Mouse (Mus musculus) cerebellum, adult 8-10 months (tissue): ENCODE data around the gene Adam11.
A peak's percentile ranks its signal among the peaks of the same experiment; 100 is the strongest.

Experiments used
- DNase-seq: peaks from one replicate; pipeline ENCODE4 v3.0.0; 2022

Gene Adam11

DNA sequence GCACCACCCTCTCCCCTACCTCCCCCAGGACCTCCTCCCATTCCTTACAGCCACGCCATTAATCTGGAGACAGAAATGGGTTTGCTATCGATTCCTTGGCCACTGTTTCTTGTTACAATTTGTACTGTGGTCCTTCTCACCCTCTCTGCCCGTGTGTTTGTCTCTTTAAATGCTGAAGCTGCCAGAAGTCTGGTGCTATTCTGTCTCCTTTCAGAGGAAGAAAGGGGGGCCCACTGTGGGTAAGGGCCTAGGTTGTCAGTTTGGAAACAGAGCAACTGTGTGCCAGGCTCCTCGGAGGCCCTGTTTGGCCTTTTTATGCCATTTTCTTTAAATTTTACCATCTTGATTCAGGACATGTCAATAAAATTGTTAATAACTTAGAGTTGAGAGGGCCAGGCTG, 6.8 kb upstream of the Adam11 start:
- no peak for DNase-seq

GRCm38 (mm10) chr11:102755391-102755790, 5.8 kb upstream of the Adam11 start:
- DNase-seq, result peak; percentile 18

- no peak for DNase-seq
These were observed 2.3 kb upstream of the Adam11 start for GRCm38 (mm10) chr11:102758977-102759376.

GRCm38 (mm10) chr11:102760805-102761308, 382 bp upstream of the Adam11 start:
- DNase-seq, result no peak

GRCm38 (mm10) chr11:102762248-102762647, 1.0 kb downstream of the Adam11 start:
- DNase-seq, result no peak

GRCm38 (mm10) chr11:102763009-102763767, 1.9 kb downstream of the Adam11 start:
- DNase-seq, result peak; percentile 30

DNA sequence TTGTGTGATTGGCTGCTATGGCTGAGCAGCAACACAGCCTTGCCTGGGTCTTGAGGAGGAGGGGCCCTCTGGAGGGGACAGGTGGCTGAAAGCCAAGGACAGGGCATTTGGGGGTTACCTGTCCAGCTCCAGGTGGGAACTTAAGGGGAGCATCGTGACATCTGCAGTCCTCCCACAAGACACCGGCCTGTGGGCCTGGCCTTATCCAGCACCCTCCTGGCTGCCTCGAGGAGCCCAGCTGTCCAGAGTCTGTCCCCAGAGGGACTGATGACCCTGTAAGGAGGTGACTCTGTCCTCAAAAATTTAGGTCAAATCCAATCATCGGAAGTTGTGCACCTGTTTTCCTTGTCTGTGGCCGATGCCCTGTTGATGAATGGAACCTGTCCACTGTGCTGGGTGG, 4.2 kb downstream of the Adam11 start:
- peak; percentile 37 for DNase-seq

- DNase-seq, result peak; percentile 55
These were observed 5.9 kb downstream of the Adam11 start for GRCm38 (mm10) chr11:102767055-102767670.

GRCm38 (mm10) chr11:102769141-102769540, 7.9 kb downstream of the Adam11 start:
- DNase-seq, result no peak

DNA sequence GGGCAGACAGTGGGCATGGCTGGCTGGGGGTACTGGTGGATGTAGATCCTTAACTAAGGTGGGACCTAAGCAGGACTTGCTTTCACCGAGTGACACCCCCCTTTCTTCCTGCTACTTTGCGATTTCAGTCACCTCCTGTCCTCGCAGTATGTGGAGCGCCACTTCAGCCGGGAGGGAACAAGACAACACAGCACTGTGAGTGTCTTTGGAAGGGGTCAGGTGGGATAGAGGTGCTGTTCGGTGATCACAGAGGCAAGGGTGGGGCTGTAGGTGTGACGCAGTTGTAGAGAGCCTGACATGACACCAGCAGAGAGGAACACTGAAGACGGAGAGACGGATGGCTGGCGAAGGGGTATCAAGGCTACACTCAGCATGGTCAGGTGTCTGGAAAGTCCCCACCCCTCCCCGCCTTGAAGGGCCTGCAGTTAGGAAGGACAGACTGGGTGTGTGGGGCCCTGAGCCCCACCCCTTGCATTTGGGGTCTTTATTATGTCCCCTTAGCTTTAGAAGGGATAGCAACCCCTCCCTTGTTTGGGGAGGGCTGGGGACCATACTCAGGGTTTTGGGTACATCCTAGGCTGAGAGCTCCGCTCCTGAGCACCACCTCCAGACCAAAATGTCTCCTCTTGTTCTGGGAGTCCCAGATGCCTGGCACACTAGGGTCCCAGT, 8.9 kb downstream of the Adam11 start:
- peak; percentile 44 for DNase-seq

DNA sequence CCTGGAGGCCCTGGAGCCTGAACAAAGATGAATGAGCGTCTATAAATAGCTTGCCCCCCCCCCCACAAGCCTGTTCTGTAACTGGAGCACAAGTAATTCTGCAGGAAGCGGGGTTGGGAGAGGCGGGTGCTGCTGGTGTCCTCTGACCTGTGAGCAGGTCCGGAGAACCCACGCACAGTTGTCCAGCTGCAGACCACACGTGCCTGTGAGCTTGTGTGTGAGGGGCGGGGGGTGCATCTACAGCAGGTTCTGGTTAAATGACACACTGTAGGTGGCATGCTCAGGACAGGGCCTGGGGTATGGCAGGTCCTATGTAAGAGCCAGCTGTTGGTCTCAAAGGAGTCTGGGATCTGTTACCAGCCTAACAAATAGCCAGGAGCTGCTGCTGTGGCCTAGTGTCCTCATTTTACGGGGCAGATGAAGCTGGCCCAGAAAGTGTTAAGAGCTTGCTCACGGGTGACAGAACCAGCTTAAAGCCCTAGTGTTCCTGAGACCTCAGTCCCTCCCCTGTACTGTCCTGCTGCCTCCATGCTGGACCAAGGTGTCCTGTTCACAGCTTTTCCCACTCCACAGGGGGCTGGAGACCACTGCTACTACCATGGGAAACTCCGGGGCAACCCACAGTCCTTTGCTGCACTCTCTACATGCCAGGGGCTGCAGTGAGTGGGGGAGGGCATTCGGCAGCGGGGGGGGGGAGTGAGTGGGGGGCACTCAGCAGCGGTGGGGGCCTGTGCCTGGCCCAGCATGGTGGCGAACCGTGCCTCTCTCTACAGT, 9.6 kb downstream of the Adam11 start:
- DNase-seq, result peak; percentile 41

DNA sequence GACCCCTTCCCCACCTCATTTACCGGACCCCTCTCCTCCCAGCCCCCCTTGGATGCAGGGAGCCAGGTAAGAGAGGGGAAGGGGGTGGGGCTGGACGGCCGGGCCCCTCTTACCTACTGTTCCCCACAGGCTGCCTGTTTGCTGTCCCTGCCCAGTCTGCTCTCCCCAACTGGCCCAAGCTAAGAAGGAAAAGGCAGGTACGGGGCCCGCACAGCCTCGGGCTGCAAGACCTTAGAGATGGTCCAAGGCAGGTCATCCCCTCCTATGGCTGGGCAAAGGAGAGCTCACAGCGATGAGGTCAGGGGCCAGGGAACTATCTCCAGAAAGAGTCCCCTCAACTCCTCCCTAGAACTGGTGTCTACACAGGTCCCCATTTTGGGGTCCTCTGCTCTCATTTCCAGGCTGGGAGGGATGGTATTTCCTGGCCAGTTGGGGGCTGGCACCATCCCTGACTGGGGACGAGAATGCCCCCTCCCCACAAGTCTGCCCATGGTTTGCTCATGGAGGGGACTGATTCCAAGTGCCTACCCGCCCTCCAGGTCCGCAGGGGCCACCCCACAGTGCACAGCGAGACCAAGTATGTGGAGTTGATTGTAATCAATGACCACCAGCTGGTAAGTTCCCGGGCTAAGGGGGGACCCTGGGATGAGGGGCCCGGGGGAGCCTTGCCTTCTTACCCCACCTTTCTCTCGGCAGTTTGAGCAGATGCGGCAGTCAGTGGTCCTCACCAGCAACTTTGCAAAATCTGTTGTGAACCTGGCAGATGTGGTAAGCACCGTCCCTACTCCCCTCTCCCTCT, 10.9 kb downstream of the Adam11 start:
- peak; percentile 45 for DNase-seq

DNA sequence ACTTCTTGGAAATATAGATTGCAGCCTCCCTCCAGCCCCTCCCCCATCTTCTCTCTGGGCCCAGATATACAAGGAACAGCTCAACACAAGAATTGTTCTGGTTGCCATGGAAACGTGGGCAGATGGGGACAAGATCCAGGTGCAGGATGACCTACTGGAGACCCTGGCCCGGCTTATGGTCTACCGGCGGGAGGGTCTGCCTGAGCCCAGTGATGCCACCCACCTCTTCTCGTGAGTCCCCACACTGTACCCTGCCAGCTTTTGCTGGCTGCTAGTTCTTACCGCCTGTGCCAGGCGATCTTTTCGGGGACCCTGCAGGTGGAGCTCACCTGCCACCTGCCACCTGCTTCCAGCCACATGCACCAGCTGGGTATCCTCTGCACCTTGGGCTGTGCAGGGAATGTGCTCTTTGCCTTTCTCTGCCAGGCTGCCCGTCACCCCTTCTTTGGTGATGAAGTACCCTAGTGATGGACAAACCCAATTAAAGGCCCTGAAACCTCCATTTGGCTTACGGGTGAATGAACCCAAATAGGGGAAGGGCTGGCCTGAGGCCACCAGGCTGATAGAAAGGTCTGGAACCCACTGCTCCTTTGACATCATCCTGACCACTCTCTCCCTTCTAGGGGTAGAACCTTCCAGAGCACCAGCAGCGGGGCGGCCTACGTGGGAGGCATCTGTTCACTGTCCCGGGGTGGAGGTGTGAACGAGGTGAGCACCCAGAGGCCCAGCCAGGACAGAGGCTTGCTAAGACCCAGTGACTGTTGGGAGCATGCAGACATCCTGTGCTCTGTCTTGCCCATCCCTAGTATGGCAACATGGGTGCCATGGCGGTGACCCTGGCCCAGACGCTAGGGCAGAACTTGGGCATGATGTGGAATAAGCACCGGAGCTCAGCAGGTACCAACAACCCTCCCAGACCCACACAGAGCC, 11.8 kb downstream of the Adam11 start:
- DNase-seq, result peak; percentile 49

- peak; percentile 94 for DNase-seq
These were observed 12.7 kb downstream of the Adam11 start for GRCm38 (mm10) chr11:102773713-102774611.

GRCm38 (mm10) chr11:102774621-102775141, 13.4 kb downstream of the Adam11 start:
- peak; percentile 86 for DNase-seq

DNA sequence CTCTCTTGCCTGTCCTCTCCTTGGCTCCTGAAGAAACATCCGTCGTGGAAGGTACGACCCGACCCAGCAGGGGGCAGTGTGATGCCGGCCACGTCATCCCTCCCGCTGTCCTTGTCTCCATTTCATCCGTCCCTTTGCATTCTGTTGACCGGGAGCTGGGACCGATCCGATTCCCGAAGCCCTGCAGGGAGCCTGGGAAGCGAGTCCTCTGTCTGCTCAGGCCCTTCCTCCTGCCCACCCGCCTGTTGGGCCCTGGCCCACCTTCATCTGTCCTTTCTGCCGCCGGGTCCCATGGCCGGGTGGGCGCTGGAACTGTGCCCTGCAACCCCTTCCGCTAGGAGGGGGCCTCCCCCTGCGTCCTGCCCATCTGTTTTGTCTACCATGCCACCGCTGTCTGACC, 16.4 kb downstream of the Adam11 start:
- peak; percentile 52 for DNase-seq

- peak; percentile 29 for DNase-seq
These were observed 16.9 kb downstream of the Adam11 start for GRCm38 (mm10) chr11:102778165-102778564.

DNA sequence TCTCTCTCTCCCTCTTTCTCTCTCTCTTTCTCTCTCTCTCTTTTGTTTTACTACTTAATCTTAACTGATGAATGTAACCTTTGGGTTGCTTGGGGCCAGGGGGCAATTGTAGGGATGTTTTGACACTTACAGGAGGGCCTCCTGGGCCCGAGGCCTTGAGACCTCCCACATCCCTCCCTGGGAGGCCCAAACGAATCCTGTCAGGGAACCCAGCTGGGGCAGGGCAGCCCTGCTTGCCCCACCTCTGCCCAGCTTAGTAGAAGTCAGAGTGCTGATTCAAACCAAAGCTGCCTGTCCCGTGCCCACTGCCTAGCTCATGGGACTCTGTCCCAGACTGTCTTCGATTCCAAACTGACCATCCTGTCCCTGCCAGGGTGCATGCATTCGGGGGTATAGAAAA, 17.4 kb downstream of the Adam11 start:
- no peak for DNase-seq

DNA sequence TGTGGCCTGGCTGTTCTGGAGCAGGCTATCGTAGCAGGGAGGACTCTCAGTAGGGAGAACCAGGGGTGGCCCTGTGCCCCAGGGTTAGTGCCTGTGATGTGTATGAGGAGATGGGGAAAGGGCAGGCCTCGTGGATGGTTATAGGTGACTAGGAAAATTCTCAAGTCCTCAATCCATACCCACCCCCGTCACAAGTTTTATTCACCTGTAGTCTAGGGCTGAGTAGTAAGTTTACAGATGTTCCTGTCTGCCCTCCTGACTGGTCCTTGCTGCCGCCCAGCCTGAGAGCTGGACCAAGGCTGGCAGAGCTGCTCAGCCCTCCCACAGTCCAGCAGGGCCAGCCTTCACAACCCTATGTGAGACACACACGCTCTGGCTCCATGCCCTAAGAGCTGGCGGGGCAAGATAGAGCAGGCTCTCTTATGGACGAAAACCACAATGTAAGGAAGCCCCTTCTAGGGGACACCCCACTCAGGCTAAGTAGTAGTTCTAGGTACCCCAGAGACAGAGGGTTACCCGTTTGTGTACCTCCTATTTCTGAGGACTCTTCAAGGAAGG, 17.9 kb downstream of the Adam11 start:
- peak; percentile 42 for DNase-seq
